Mouse (Mus musculus): ENCODE results near the gene Gm4064.
"Not testable (repeated sequence)": the region's sequence is repeated elsewhere in the genome, so short reads cannot be mapped to it uniquely, and the experiment has no call there.

Gm4064 gene

GRCm38 (mm10) chrY:2796105-2796504, at the start of gene Gm4064:
TSS of gene Gm4064 (minus strand) at chrY:2796205.
- not testable (repeated sequence) for DNase-seq (ENCODE audit: low spot score in 2 of 2)

- not testable (repeated sequence) for DNase-seq (ENCODE audit: low spot score in 2 of 2)
These were observed 34.4 kb upstream of the Gm4064 start, which contains the start of the genes Rbmy and Gm10256 for GRCm38 (mm10) chrY:2830380-2830779. TSS of gene Rbmy (plus strand) at chrY:2830680. TSS of gene Gm10256 (plus strand) at chrY:2830699.

All from left cerebral cortex, adult 9 months (tissue).